Mouse (Mus musculus): Measurements from ENCODE around the gene Stra8. TPM values are rescaled to one million over a fixed set of nuclear protein-coding genes. Genes with fewer than 3 reads are reported as not detected.
A peak's percentile ranks its signal among the peaks of the same experiment; 100 is the strongest.

Stra8 gene
- polyA plus RNA-seq, 1 experiment from 2014 or later = 0.12 TPM

- 51% methylated on average over 18 of the region's 18 CpGs for WGBS
- H3K36me3 ChIP-seq (replicated peaks) = no peaks in the 10 kb centered on the region
- no peaks in the 10 kb centered on the region for H3K9me3 ChIP-seq
- DNase-seq (ENCODE audit: low spot score) = peak; percentile 58
- peaks cover under 1% of the 10 kb centered on the region; the same call in 1 of the 2 replicates for H3K27me3 ChIP-seq (replicated peaks; ENCODE audit: low read depth, poor library complexity, severe bottlenecking)
- peaks cover 16% of the 10 kb centered on the region for H3K4me1 ChIP-seq
- peak overlapping the region; percentile 32 for H3K4me3 ChIP-seq
- no peak overlapping the region; the same call in 1 of the 2 replicates for H3K27ac ChIP-seq (replicated peaks)
Observed at GRCm38 (mm10) chr6:34954926-34955861, 35.2 kb downstream of the Stra8 start.

- Histone ChIP-seq H3K27ac (replicated peaks) (no peak overlapping the region), H3K27me3 (replicated peaks; ENCODE audit: low read depth, poor library complexity, severe bottlenecking) (no peaks in the 10 kb centered on the region), H3K36me3 (replicated peaks) (no peaks in the 10 kb centered on the region), H3K9me3 (no peaks in the 10 kb centered on the region), H3K4me3 (peak overlapping the region; percentile 32), H3K4me1 (peaks cover 16% of the 10 kb centered on the region)
- 43% methylated on average over 8 of the region's 8 CpGs for WGBS
- no peak for DNase-seq (ENCODE audit: low spot score)
Observed at GRCm38 (mm10) chr6:34955862-34956241, 35.9 kb downstream of the Stra8 start.

GRCm38 (mm10) chr6:34959131-34959530, 39.2 kb downstream of the Stra8 start:
- H3K27ac ChIP-seq (replicated peaks) = no peak overlapping the region
- H3K9me3 ChIP-seq = no peaks in the 10 kb centered on the region
- H3K27me3 ChIP-seq (replicated peaks; ENCODE audit: low read depth, poor library complexity, severe bottlenecking) = no peaks in the 10 kb centered on the region
- no peaks in the 10 kb centered on the region for H3K36me3 ChIP-seq (replicated peaks)
- WGBS = 91% methylated on average over 7 of the region's 7 CpGs
- peaks cover 16% of the 10 kb centered on the region for H3K4me1 ChIP-seq
- DNase-seq (ENCODE audit: low spot score) = no peak
- no peak overlapping the region for H3K4me3 ChIP-seq

GRCm38 (mm10) chr6:34964550-34964949, 44.6 kb downstream of the Stra8 start:
- WGBS = 86% methylated on average over 2 of the region's 2 CpGs

GRCm38 (mm10) chr6:34965819-34966539, 46.0 kb downstream of the Stra8 start:
- 90% methylated on average over 6 of the region's 6 CpGs for WGBS

More at GRCm38 (mm10) chr6:34964550-34964949, 44.6 kb downstream of the Stra8 start:
- no peak overlapping the region for H3K27ac ChIP-seq (replicated peaks)
- no peaks in the 10 kb centered on the region for H3K36me3 ChIP-seq (replicated peaks)
- H3K4me1 ChIP-seq = no peaks in the 10 kb centered on the region
- no peak for DNase-seq (ENCODE audit: low spot score)
- H3K27me3 ChIP-seq (replicated peaks; ENCODE audit: low read depth, poor library complexity, severe bottlenecking) = no peaks in the 10 kb centered on the region
- no peak overlapping the region for H3K4me3 ChIP-seq
- H3K9me3 ChIP-seq = no peaks in the 10 kb centered on the region

GRCm38 (mm10) chr6:34971181-34971580, 51.2 kb downstream of the Stra8 start:
- H3K36me3 ChIP-seq (replicated peaks) = no peaks in the 10 kb centered on the region
- H3K4me3 ChIP-seq = no peak overlapping the region
- H3K4me1 ChIP-seq = peaks cover 20% of the 10 kb centered on the region
- WGBS = 25% methylated on average over 3 of the region's 3 CpGs
- peak; percentile 45 for DNase-seq (ENCODE audit: low spot score)
- no peaks in the 10 kb centered on the region for H3K9me3 ChIP-seq
- H3K27ac ChIP-seq (replicated peaks) = peak overlapping the region; percentile 20; the same call in 1 of the 2 replicates
- no peaks in the 10 kb centered on the region for H3K27me3 ChIP-seq (replicated peaks; ENCODE audit: low read depth, poor library complexity, severe bottlenecking)

More at GRCm38 (mm10) chr6:34965819-34966539, 46.0 kb downstream of the Stra8 start:
- no peaks in the 10 kb centered on the region for H3K27me3 ChIP-seq (replicated peaks; ENCODE audit: low read depth, poor library complexity, severe bottlenecking)
- no peak for DNase-seq (ENCODE audit: low spot score)
- H3K36me3 ChIP-seq (replicated peaks) = no peaks in the 10 kb centered on the region
- H3K4me3 ChIP-seq = no peak overlapping the region
- H3K9me3 ChIP-seq = no peaks in the 10 kb centered on the region
- H3K4me1 ChIP-seq = peaks cover 5% of the 10 kb centered on the region
- H3K27ac ChIP-seq (replicated peaks) = no peak overlapping the region

GRCm38 (mm10) chr6:34979291-34979690, 59.3 kb downstream of the Stra8 start:
- no peak overlapping the region for H3K4me3 ChIP-seq
- 85% methylated on average over 3 of the region's 3 CpGs for WGBS
- peaks cover 6% of the 10 kb centered on the region; the same call in 1 of the 2 replicates for H3K4me1 ChIP-seq
- H3K27me3 ChIP-seq (replicated peaks; ENCODE audit: low read depth, poor library complexity, severe bottlenecking) = no peaks in the 10 kb centered on the region
- no peaks in the 10 kb centered on the region for H3K9me3 ChIP-seq
- H3K27ac ChIP-seq (replicated peaks) = no peak overlapping the region
- DNase-seq (ENCODE audit: low spot score) = no peak
- H3K36me3 ChIP-seq (replicated peaks) = no peaks in the 10 kb centered on the region

- H3K36me3 ChIP-seq (replicated peaks) = no peaks in the 10 kb centered on the region
- 66% methylated on average over 9 of the region's 9 CpGs for WGBS
- no peaks in the 10 kb centered on the region for H3K9me3 ChIP-seq
- H3K4me1 ChIP-seq = peaks cover 6% of the 10 kb centered on the region; the same call in 1 of the 2 replicates
- no peak for DNase-seq (ENCODE audit: low spot score)
- H3K4me3 ChIP-seq = no peak overlapping the region
- no peaks in the 10 kb centered on the region for H3K27me3 ChIP-seq (replicated peaks; ENCODE audit: low read depth, poor library complexity, severe bottlenecking)
- no peak overlapping the region for H3K27ac ChIP-seq (replicated peaks)
Observed at GRCm38 (mm10) chr6:34980661-34981060, 60.7 kb downstream of the Stra8 start.

GRCm38 (mm10) chr6:34987085-34987645, 67.2 kb downstream of the Stra8 start:
- Histone ChIP-seq H3K27ac (replicated peaks) (no peak overlapping the region), H3K36me3 (replicated peaks) (no peaks in the 10 kb centered on the region), H3K4me1 (peaks cover 27% of the 10 kb centered on the region), H3K27me3 (replicated peaks; ENCODE audit: low read depth, poor library complexity, severe bottlenecking) (peaks cover 24% of the 10 kb centered on the region; the same call in 1 of the 2 replicates), H3K4me3 (no peak overlapping the region), H3K9me3 (no peaks in the 10 kb centered on the region)
- no peak for DNase-seq (ENCODE audit: low spot score)
- WGBS = 91% methylated on average over 12 of the region's 12 CpGs

GRCm38 (mm10) chr6:34988081-34988761, 68.3 kb downstream of the Stra8 start, which contains the start of gene Slc23a4:
TSS of gene Slc23a4 (minus strand) at chr6:34988404.
- DNase-seq (ENCODE audit: low spot score) = peak; percentile 58
- H3K27me3 ChIP-seq (replicated peaks; ENCODE audit: low read depth, poor library complexity, severe bottlenecking) = peaks cover 25% of the 10 kb centered on the region; the same call in 1 of the 2 replicates
- no peaks in the 10 kb centered on the region for H3K36me3 ChIP-seq (replicated peaks)
- H3K4me3 ChIP-seq = peak within 1 kb of the TSS; percentile 39
- H3K4me1 ChIP-seq = peaks cover 27% of the 10 kb centered on the region
- peak within 1 kb of the TSS; percentile 52 for H3K27ac ChIP-seq (replicated peaks)
- WGBS = 10% methylated on average over 20 of the region's 20 CpGs
- H3K9me3 ChIP-seq = no peaks in the 10 kb centered on the region
